Mouse (Mus musculus) hindbrain, postnatal 0 days (tissue): Measurements from ENCODE around the gene Atp8a1. TPM values are rescaled to one million over a fixed set of nuclear protein-coding genes. Genes with fewer than 3 reads are reported as not detected.

ENCODE experiments used
- ATAC-seq: fragments of 200-750 bp; cut with Nextera tagmentation; 2 replicates; pipeline ENCODE4 v1.8.0; 2017; ENCODE audit warnings: mild to moderate bottlenecking, moderate TSS enrichment, moderate library complexity
- DNase-seq: peaks from one replicate; pipeline ENCODE4 v3.0.0-alpha.2; 2015; ENCODE audit warnings: low spot score
- H3K27ac ChIP-seq: fragments of 300-500 bp; sonication (generic); 2 replicates; pipeline ENCODE4 v1.5.1; 2014; ENCODE audit warnings: mild to moderate bottlenecking
- H3K27me3 ChIP-seq: fragments of 300-500 bp; sonication (generic); 2 replicates; pipeline ENCODE4 v1.6.1; 2014; ENCODE audit warnings: low read length, mixed read lengths; ENCODE audit not compliant: insufficient read depth
- H3K36me3 ChIP-seq: fragments of 300-500 bp; sonication (generic); 2 replicates; pipeline ENCODE4 v1.6.1; 2014; ENCODE audit warnings: low read length, mixed read lengths; ENCODE audit not compliant: insufficient read depth
- H3K4me1 ChIP-seq: fragments of 300-500 bp; sonication (generic); 2 replicates; pipeline ENCODE4 v1.6.1; 2014; ENCODE audit warnings: antibody characterized with exemption, low read length, mixed read lengths; ENCODE audit not compliant: insufficient read depth
- H3K4me2 ChIP-seq: fragments of 300-500 bp; sonication (generic); 2 replicates; pipeline ENCODE4 v1.6.1; 2014; ENCODE audit warnings: low read depth, mild to moderate bottlenecking, low read length, moderate library complexity, mixed read lengths
- H3K4me3 ChIP-seq: fragments of 300-500 bp; sonication (generic); 2 replicates; pipeline ENCODE4 v1.5.1; 2014; ENCODE audit warnings: low read length
- H3K9ac ChIP-seq: fragments of 300-500 bp; sonication (generic); replicated peaks from 2 replicates; pipeline ENCODE4 v1.6.1; 2014; ENCODE audit warnings: mild to moderate bottlenecking, low read length, moderate library complexity, mixed read lengths
- H3K9me3 ChIP-seq: fragments of 300-500 bp; sonication (generic); 2 replicates; pipeline ENCODE4 v1.6.1; 2016; ENCODE audit warnings: low read length, mixed read lengths
- CTCF ChIP-seq: IDR thresholded peaks from 2 replicates; pipeline ENCODE4 v1.5.1; 2016; ENCODE audit warnings: antibody characterized with exemption, control low read depth, low read depth
- WGBS: fragments of 180-500 bp; shearing (Covaris S2); extraction: QIAGEN DNeasy Blood & Tissue Kit; methylation state at CpG from one replicate; pipeline ENCODE4 v1.1.7; 2014; 5-methylcytosine and 5-hydroxymethylcytosine counted together
- microRNA-seq, 2 experiments: library from miRNA; unstranded; fragments of <30 nt; microRNA quantifications; one replicate each; pipeline ENCODE4; 2016
- polyA plus RNA-seq: library from polyadenylated mRNA; unstranded; fragments of >200 nt; fragmentation: Nextera tagmentation; extraction: Ambion mirVana; gene quantifications from 2 replicates; pipeline ENCODE4 v1.2.1, GENCODE M21; 2015
- total RNA-seq: library from RNA; depleted of rRNA; stranded (reverse); fragments of >200 nt; gene quantifications from 2 replicates; pipeline ENCODE4 v1.2.3, GENCODE M21; 2014; rRNA removed

The Atp8a1 gene
- total and polyA plus RNA-seq, 2 experiments from 2014 or later: 41.1 to 78.2 TPM

GRCm38 (mm10) chr5:67579725-67580633 lies 267.3 kb downstream of the Atp8a1 start:
- ATAC-seq (no peak), DNase-seq (peak; percentile 10)
- H3K9me3 ChIP-seq: no peaks in the 10 kb centered on the region
- H3K4me3 ChIP-seq: no peak overlapping the region
- H3K27ac ChIP-seq: no peak overlapping the region
- H3K4me1 ChIP-seq: no peaks in the 10 kb centered on the region
- H3K9ac ChIP-seq: no peak overlapping the region
- TF ChIP-seq CTCF: peak; percentile 38
- 52% methylated on average over 6 of the region's 6 CpGs for WGBS
- no peaks in the 10 kb centered on the region for H3K27me3 ChIP-seq
- H3K4me2 ChIP-seq: no peak overlapping the region
- H3K36me3 ChIP-seq: no peaks in the 10 kb centered on the region

DNA sequence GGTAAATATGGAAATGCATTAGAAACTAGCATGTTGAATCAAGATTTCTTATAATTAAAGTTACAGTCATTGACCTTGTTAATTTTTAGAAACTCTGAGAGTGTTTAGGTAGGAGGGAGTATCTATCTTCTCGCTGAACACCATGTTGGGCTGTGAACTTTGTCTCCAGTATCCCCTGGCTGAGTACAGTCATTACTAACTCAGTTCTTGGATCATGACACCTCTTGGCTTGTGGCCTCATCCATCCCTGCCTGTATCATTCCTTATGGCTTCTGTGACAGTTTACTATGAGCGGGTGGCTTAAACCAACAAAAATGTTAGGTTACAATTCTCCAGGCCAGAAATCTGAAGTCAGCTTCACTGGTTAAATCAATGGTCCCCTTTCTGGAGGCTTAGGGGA lies 271.5 kb downstream of the Atp8a1 start:
- H3K4me1 ChIP-seq: no peaks in the 10 kb centered on the region
- no peaks in the 10 kb centered on the region for H3K27me3 ChIP-seq
- no peak for ATAC-seq
- H3K36me3 ChIP-seq: no peaks in the 10 kb centered on the region
- no peak overlapping the region for H3K27ac ChIP-seq
- no peaks in the 10 kb centered on the region for H3K9me3 ChIP-seq
- TF ChIP-seq CTCF: no peak
- no peak overlapping the region for H3K4me2 ChIP-seq
- H3K4me3 ChIP-seq: no peak overlapping the region
- WGBS: 94% methylated on average over 2 of the region's 2 CpGs
- no peak overlapping the region for H3K9ac ChIP-seq
- DNase-seq: no peak

GRCm38 (mm10) chr5:67574039-67574438 lies 273.2 kb downstream of the Atp8a1 start:
- Histone ChIP-seq H3K36me3 (no peaks in the 10 kb centered on the region), H3K9me3 (no peaks in the 10 kb centered on the region), H3K27ac (no peak overlapping the region), H3K27me3 (no peaks in the 10 kb centered on the region), H3K4me3 (no peak overlapping the region), H3K4me1 (no peaks in the 10 kb centered on the region), H3K4me2 (no peak overlapping the region), H3K9ac (no peak overlapping the region)
- ATAC-seq: no peak
- no peak for DNase-seq
- TF ChIP-seq CTCF: no peak
- WGBS: 80% methylated on average over 9 of the region's 9 CpGs

DNA sequence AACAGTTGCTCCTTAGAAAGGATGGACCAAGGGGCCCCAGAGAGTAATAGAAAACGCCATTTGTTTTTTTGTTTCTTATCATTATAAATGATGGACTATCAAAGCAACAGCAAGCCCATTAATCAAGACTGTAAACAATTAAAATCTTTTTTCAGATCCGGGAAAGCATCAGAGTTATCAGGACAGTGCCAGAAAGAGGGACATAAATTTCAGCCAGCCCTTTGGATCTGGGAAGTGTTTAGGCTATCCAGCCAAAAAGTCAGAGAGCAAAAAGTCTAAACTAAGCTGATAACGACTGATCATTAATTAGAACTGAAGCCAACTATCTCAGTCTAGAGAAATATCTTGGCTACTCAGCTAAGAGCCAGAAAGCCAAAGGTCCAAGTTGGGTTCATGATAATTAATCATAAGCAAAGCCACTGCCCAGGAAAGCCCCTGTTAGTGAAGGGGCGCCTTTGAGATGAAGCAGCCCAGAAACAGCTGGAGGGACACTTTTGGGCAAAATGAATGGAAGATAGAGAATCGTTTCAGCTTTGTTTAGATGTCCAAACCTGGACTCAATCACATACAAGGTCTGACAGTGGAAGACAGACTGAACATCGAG lies 274.6 kb downstream of the Atp8a1 start:
- WGBS: 69% methylated on average over 6 of the region's 6 CpGs
- Histone ChIP-seq H3K4me3 (no peak overlapping the region), H3K27me3 (no peaks in the 10 kb centered on the region), H3K36me3 (no peaks in the 10 kb centered on the region), H3K9me3 (no peaks in the 10 kb centered on the region), H3K4me2 (no peak overlapping the region), H3K4me1 (no peaks in the 10 kb centered on the region), H3K9ac (no peak overlapping the region), H3K27ac (no peak overlapping the region)
- ATAC-seq (no peak), DNase-seq (no peak)
- TF ChIP-seq CTCF: no peak

Small RNA genes lying within 50 kb of the gene (microRNA-seq; reads per million reads assigned to microRNA genes)
- gene Gm23617: 0 reads per million in 2 experiments

Other genes with a start within 250 kb of the Atp8a1 start
- 3.1 and 3.2 TPM in 2 replicates for gene Shisa3, start 239.6 kb downstream of the Atp8a1 start, total RNA-seq
- 1.4 and 1.6 TPM in 2 replicates for gene Shisa3, start 239.6 kb downstream of the Atp8a1 start, polyA plus RNA-seq
- not detected in 2 replicates for gene Gm5108, start 94.2 kb upstream of the Atp8a1 start, total RNA-seq
- not detected in 2 replicates for gene Gm5108, start 94.2 kb upstream of the Atp8a1 start, polyA plus RNA-seq
- not detected in 2 replicates for gene Gm21905, start 99.0 kb upstream of the Atp8a1 start, total RNA-seq
- gene Gm21905, start 99.0 kb upstream of the Atp8a1 start, polyA plus RNA-seq: not detected in 2 replicates
- not detected in 2 replicates for gene Grxcr1, start 184.4 kb upstream of the Atp8a1 start, total RNA-seq
- gene Grxcr1, start 184.4 kb upstream of the Atp8a1 start, polyA plus RNA-seq: 0.18 and 0.23 TPM in 2 replicates